Mouse (Mus musculus): ENCODE results near the gene Fam102b.

GRCm38 (mm10) chr3:109010489-109011260 lies 16.7 kb downstream of the Fam102b start:
- TF ChIP-seq CTCF (IDR thresholded peaks at IDR 0.05; ENCODE audit: insufficient read depth, low read length) (no peak), POLR2A (IDR thresholded peaks at IDR 0.05; ENCODE audit: borderline replicate concordance, extremely low read depth, low read depth, low read length) (no peak)

Measured in lung, adult 2 months (tissue).